Mouse (Mus musculus): ENCODE data around the gene Foxo1. TPM values are rescaled to one million over a fixed set of nuclear protein-coding genes. Genes with fewer than 3 reads are reported as not detected.

Foxo1 gene
- 8.2 and 12.4 TPM in 2 replicates for polyA plus RNA-seq (2012; rRNA removed)

DNA sequence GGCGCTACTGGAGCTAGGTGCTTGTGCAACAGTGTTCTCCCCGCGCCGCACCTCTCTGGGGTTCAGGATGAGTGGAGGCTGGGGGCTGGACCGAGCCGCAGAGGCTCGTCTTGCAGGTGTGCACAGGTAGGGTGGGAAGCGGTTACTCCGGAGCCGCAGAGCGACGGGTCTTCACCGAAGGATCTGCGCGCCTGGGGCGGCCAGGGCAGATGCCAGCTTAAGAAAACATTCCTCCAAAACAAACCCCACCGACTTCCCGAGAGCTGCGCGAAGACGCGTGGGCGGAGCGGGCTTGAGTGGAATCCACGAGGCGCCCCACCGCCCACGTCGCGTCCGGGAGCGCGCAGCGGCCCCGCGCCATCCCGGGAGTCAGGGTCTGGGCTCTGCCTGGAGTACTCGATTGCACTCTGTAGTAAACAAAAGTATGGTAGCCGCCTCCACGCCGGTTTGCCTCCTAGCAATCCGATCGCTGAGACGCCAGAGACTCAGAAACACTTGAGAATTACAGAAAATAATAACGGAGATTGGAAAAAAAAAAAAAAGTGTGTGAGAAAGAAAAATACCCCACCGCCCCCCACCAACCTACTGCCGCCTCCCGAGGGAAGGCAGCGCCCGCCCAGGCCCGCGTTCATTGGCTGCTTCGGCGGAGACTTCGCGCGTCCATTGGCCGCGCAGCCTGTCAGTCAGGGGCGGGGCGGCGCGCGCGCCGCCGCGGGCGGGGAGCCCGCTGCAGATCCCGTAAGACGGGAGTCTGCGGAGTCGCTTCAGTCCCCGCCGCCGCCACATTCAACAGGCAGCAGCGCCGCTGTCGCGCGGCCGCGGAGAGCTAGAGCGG lies at the start of gene Foxo1:
Foxo1 (plus strand) TSS at position 685 of the 835 bp plus-strand sequence.
- DNase-seq (ENCODE audit: low spot score), result peak; percentile 83

DNA sequence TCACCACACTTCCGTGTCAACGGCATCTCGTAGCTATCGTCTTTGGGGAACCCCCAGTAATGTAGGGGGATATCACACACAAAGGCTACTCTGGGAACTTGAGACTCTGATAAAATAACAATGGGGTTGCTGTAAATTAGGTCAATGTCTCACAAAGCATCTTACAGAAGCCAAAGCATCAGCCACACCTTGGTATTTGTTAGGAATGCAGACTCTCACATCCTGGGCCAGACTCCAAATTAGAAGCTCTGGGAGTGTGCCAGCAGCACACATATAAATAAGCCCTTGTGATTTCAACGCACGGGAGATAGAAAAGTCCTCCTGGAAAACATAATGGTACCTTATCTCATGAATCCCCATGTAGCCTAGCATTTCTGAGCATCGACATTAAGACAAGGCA lies 49.3 kb upstream of the Foxo1 start:
- no peak for DNase-seq (ENCODE audit: low spot score)

DNA sequence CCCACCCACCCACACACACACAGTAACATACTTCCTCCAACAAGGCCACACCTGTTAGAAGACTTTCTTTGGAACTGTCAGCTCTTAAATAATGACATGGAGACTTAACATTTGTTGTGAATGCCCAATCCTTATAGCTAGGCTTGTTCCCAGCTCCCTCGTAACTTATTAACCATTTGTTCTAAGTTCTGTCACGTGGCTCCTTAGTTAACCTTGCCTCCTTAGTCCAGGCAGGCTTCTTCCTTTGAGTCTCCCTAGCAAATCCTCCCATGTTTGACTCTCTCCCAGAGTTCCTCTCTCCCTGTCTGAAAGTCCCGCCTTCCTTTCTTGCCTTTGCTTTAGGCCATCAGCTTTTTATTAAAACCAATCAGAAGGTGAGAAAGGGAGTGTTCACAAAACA lies 47.1 kb upstream of the Foxo1 start:
- DNase-seq (ENCODE audit: low spot score), result no peak

DNA sequence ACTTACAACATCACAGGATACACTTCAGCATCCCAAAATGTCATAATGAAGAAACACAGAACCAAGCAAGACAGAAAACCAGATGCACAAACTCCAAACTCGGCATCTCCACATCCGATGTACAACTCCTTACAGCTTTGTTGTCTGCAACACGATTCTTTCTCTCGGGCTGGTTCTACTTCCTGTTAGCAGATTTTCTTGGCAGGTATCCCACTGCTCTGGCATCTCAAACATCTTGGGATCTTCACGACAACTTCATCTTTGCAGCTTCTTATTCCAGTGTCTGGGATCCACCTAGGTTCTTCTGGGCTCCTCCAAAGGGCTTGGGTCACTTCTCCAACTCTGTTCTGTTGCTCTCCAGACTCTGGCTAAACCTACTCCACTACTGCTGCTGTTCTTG lies 46.2 kb upstream of the Foxo1 start:
- no peak for DNase-seq (ENCODE audit: low spot score)

DNA sequence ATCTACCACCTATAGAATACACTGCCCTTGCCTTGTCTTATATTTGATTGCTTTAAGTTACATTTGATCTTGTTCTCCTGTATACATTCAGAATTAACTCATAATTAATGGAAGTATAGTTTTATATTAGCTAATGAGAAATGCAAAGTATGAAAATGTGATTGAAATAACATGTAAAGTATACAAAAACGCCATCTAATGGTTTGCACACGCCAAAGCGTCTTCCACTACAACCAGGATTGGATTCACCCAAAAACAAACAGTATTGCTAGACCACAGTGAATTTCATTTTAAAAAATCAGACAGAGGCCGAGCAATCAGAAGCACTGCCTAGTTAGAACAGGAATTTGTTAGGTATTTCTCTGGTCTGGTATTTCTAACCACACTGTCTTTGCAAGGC lies 31.6 kb upstream of the Foxo1 start:
- no peak for DNase-seq (ENCODE audit: low spot score)

DNA sequence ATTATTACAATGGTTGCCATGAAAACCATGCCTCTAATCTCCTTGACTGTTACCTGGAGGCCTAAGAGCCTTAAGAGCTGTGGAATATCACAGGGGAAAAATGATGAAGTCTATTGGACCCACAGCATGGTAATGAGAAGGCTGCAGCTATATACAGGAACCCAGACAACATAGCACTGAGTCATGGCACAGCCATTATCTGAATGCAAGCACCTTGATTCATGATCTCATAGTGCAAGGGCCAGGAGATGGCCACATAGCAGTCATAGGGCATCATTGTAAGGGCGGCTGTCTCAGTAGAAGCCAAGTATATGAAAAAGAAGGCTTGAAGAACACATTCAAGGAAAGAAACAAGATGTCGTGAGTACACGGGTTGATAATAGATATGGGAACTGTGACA lies 31.0 kb upstream of the Foxo1 start:
- DNase-seq (ENCODE audit: low spot score), result no peak

DNA sequence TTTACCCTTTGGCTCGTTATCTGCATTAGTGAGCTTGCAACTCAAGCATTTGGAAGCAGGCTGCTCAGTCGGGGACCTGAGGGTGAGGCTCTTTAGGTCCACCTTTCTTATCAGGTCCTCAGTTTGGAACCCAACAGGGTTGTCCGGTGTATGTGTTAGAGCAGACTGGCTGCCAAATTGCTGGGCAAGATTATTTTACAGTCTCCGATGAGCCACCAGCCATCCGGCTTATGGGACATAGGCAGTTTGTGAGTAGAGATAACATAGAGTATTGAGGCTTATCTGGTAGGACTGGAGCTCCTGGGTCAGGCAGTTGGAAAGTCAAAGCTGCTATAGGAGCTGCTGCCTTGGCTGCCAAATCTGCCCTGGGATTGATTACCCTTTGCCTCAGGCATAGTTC lies 27.1 kb upstream of the Foxo1 start:
- DNase-seq (ENCODE audit: low spot score), result no peak

DNA sequence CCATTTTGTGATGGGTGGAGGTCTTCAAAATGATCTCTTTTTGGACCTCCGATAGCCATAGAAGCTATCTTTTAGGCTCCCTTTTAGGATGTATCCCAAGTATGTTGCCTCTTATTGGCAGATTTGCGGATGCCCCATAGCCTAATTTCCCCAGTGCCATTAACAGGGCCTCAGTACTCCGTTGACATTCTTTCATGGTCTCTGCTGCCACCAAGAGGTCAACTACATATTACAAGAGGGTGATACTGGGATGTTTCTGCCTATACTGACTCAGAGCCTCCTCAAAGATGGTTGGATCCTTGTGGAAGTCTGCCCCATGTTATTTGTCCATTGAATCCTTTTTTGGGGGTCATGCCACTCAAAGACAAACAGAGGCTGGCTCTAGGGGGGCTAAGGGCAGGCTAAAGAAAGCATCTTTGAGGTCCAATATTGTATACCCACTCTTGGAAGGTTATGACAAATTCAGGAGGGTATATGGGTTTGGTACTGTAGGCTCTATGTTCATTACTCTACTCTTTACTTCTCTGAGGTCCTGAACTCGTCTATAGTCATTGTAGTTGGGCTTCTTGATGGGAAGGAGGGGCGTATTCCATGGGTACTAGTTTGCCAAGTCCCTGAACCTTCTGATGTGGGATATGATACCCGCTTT lies 25.6 kb upstream of the Foxo1 start:
- DNase-seq (ENCODE audit: low spot score), result no peak

DNA sequence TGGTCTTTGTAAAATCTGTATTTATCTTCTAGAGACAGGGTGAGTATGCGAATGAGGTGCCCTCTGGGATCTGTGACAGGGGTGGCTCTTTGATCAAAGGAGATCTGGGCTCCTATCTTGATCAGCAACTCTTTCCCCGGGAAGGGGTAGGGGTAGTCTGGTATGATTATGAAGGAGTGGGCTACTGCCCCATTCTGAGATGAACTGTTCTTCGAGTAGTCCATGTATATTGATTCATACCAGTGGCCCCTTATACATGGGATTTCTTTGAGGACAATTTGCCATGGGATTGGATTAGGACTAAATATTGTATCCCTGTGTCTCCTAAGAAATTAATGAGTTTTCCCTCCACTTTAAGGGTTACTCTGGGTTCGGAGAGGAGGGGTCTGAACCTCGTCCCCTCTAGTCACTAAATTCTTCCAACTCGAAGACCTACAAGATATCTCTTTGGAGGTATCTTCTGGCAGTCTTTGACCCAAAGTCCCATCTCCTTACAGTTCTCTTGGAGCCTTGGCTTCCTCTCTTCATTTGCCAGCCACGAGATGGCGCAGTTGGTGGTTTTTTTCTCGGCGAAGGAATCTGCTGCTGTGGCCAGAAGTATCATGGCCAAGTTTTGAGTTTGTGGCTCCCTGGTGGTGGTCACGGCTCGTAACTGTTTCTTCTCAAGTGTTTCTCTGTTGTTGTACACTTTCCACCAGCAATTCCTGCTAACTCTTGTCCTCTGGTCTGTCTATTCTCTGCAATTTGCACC lies 24.7 kb upstream of the Foxo1 start:
- no peak for DNase-seq (ENCODE audit: low spot score)

DNA sequence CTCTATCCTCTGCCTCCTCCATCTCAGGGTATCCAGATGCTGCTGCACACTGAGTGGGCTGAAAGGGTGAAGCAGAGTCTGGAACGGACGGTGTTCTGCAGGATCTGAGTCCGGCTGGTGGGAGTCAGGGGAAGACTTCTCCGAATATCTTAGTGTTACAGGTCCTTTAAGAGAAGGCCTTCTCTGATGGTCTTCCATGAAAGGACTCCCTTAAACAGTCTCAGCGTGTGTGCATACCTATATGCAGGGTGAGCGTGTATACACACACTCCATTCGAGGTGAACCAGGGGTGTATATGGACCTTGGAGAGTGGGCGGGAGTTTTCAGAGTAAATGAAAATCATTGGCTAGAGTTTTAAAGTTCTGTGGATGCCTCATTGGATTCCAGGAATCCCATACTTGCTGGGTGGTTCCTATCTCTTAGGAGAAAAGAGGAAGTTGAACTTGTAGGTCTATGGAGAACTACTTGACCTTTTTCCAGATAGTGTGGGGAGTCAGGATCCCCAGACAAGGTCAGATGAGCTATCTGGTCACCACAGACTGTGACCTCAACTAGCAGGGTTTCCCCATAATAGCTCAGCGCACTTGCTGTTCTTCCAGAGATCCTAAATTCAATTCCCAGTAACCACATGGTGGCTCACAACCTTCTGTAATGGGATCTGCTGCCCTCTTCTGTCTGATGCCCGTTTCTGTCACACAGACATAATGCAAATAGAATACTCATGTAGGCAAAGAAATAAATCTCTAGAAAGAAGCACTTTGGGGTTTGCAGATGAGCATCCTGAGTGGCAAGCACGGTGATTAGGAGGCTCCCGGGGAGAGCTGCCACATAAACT lies 21.9 kb upstream of the Foxo1 start:
- no peak for DNase-seq (ENCODE audit: low spot score)

DNA sequence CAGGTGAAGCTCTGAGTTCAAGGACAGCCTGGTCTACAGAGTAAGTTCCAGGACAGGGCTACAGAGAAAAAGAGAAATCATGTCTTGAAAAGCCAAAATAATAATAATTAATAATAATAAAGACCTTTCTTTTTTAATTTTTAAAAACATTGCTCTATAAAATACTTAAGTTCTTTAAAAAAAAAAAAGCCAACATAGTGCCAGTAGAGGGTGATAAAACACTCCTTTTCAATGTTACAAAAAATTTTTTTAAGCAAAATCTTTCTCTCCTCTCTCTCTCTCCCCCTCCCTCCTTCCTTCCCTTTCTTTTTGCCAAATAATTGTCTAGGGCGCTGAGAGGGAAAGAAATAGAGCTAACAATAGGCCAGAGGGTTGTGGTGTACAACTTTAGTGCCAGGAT lies 17.0 kb upstream of the Foxo1 start:
- no peak for DNase-seq (ENCODE audit: low spot score)

DNA sequence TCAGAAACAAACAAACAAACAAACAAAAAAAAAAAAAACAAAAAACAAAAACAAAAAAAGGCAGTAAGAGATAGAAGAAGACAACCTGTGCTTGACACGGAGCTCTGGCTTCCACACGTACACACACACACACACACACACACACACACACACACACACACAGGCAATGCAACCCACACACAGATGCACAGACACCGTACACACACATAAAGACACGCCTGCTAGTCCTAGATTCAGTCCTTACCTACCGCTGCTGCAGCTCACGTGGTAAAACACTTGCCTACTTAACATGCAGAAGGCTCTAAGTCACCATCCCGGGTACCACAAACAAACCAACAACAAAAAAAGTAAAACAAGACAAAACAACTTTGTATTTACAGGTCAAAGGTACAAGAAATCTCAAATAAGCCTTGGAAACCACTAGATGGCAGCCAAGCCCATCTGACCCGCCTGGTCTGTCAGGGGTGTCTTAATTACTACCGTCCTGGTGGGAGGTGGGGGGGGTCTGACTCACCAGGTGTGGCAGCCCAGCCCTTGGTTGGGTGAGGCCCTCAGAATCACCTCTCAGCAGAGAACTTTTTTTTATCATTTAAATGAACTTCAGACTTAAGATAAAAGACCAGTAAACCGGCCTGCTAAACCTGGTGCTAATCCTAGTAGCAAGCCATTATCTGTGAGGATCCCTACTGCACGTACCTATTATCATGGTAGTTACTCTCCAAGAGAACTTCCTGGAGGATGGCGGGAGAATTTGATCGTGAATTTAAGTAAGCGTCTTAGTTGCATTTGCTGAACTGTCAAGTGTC lies 14.3 kb upstream of the Foxo1 start:
- no peak for DNase-seq (ENCODE audit: low spot score)

DNA sequence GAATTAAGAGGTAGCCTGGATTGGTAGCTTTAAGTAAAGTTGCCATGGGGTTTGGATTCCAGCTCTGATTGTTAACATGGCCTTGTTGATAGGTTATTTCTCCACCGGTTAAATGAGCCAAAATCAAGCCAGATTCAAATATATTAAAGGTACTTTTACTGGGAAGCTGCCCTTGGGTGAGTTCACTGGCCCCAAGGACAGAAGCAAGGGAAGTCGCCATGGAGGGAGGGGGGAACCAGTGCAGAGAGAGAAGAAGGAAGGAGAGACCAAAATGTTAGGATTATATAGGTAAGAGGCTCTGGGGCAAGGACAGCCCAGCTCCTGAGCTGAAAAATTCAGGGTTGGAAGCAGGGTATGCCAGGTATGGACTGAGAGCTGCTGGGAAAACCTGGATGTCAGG lies 13.6 kb upstream of the Foxo1 start:
- no peak for DNase-seq (ENCODE audit: low spot score)

DNA sequence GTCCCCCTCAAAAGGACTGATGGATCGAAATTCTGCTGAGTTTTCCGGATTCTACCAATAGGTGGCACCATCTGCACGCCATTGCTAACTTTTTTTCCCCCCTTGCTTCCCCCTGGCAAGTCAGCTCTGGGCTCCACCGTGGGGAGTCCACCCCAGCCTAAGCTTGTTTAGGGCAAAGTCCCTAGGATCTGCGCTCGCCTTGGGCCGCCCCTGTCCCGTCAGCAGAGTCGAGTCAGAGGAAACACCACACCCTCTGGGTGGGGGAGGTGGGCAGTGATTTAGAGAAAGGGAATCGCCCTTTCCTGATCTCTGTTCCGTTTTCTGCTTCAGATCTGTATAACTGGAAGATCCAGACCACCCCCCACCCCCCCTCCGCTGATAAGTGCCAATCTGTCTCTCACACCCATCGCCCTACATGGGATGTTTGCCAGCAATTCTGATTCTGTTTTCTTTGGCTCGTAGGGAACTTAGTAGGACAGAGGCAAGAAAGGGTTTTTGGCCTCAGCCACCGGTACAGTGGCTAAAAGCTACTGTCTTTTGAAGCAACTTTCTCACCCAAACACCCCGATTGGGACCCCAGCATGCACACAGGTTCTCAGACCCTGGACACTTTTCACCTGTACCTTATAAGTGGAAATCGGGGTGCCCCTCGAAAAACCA lies 10.2 kb upstream of the Foxo1 start:
- DNase-seq (ENCODE audit: low spot score), result no peak

DNA sequence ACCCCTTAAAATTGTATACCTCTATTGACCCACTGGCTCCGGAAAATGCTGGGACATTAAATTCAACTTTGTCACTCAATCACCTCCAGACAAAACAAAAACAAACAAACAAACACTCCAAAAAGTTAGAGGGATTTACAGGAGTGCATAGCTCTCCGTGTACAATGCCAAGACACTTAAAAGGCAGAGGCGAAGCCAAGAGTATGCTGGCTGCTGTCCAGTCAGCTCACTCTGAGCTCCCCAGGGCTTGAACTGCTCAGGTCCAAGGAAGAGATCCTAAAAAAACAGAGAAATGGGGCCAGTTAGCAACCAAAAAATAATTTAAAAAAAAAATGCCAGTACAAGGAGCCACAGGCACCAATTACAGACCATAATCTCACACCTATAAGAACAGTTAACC lies 9.6 kb upstream of the Foxo1 start:
- DNase-seq (ENCODE audit: low spot score), result no peak

DNA sequence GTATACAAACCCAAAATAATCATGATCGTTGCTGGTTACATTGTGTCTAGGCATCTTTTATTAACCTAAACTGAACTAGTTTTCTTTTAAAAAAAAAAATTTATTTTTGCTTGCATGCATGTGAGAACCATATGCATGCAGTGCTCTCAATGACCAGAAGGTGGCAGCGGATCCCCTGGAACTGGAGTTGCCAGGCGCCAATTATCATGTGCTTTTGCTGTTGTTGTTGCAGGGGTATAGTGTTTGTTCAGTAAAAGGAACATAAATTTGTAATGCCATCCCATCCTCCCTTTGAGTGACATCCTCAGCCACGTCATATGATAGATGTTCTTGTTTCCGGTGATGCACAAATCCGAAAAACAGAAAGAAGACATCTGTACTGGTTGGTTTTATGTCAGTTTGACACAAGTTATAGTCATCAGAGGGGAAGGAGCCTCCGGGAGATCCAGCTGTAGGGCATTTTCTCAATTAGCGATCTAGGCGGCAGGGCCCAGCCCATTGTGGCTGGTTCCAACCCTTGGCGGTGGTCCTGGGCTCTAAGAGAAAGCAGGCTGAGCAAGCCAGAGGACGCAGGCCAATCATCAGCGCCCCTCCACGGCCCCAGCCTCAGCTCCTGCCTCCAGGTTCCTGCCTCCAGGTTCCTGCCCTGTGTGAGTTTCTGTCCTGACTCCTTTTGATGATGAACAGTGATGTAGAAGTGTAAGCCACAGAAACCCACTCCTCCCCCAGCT lies 5.5 kb upstream of the Foxo1 start:
- DNase-seq (ENCODE audit: low spot score), result peak; percentile 46

DNA sequence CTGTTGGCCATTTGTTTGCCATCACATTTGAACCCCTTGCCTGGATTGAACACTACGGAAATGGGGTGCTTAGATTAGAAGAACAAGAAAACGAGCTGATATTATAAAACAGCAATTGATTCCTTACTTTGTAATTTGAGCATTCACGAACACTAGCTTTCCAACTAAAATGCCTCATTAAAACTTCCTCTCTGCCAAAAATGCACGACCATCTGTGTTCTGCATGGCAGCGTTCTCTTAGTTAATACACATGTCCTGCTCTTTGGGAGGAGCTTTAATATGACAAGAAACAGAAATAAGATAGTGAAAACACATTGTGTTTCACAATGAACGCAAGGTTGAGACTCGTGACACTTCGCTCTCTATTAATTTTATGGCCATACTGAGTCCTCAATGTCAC lies 3.8 kb upstream of the Foxo1 start:
- no peak for DNase-seq (ENCODE audit: low spot score)

DNA sequence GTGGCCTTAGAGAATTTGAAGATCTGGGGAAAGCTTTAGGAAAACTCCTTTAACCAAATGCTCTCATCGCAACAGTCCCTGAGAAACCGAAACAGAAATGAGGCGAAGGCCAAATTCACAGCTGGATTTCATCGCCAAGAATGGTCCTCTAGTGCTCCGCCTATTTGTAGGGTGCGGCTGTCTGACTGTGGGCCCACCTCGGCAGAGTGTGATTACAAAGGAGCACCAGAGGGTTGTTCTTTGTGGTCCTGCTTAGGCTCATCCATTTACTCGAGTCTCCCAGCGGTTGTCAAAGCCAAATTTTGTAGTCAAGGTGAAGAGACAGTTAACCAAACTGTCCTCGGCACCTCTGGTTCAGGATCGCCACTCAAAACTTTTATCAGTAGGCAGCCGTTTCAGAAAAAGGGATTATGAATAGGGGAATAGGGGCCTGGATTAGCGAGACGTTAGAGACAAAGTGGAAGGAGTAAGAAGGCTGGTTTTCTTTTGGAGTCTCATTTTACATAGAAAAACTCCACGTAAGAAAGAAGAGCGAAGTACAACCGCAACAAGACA lies 1.5 kb upstream of the Foxo1 start:
- DNase-seq (ENCODE audit: low spot score), result no peak

DNA sequence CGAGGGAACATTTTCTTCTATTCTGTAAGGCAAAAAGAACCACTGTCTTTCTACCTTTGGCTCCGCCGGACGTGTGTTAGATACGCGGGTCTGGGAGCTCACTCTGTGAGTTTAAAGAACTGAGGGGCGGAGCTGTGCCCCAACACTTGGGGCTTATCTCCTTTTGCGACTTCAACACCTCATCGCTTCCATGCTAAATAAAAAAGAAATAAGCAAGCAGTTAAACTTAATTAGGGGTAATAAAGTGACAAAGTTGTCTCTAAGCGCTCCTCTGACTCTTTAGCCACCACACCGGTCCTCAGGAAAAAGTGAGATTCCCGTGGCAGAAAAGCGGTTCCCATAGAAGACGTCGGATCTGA lies 864 bp upstream of the Foxo1 start:
- DNase-seq (ENCODE audit: low spot score), result no peak

DNA sequence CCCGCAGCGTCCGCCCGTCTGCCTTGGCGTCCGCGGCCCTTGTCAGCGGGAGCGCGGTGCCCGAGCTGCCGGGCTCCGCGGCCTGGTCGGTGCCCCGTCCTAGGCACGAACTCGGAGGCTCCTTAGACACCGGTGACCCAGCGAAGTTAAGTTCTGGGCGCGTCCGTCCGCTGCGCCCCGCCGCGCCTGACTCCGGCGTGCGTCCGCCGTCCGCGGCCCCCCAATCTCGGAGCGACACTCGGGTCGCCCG lies 276 bp downstream of the Foxo1 start:
- DNase-seq (ENCODE audit: low spot score), result no peak

Data from urinary bladder, adult 2 months (tissue).